Mouse (Mus musculus): ENCODE results near the gene St6galnac4. TPM values are rescaled to one million over a fixed set of nuclear protein-coding genes. Genes with fewer than 3 reads are reported as not detected.
A peak's percentile ranks its signal among the peaks of the same experiment; 100 is the strongest.

Gene St6galnac4
- polyA plus RNA-seq, 1 experiment from 2014 or later: 13.6 TPM

DNA sequence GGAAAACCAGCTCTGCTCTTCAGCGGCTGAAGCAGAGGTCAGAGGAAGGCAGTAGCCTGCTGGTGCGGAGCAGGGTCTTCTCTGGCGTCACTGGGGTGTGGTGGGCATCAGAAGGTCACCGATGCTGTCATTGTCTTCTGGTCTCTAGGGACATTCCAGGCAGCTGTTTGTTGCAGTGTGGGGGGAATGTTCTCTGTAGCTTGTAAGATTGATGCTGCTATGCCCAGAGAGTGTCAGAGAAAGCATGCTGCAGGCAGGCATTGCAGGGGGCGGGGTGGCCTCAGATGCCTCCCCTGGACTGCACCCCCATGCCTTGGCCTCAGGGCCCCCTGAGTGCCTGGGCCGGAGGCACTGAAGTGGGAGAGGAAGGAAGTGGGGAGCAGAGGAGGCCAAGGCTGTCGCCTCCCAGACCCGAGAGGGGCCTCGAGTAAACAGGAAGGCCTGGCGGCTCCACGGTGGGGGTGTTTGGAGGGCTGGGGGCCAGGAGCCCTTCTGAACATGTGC lies 50.9 kb downstream of the St6galnac4 start:
- DNase-seq (ENCODE audit: low spot score, missing footprints) (no peak), ATAC-seq (ENCODE audit: low FRiP score) (no peak)
- Histone ChIP-seq H3K4me1 (ENCODE audit: control insufficient read depth, insufficient read depth, low read length) (peaks cover 3% of the 10 kb centered on the region; the same call in 1 of the 2 replicates), H3K36me3 (ENCODE audit: control insufficient read depth, insufficient read depth, low read length) (no peaks in the 10 kb centered on the region), H3K4me2 (no peak overlapping the region), H3K9ac (ENCODE audit: low read length) (no peak overlapping the region), H3K9me3 (ENCODE audit: control insufficient read depth, low read length) (no peaks in the 10 kb centered on the region), H3K27me3 (ENCODE audit: control insufficient read depth, insufficient read depth, low read length) (no peaks in the 10 kb centered on the region), H3K27ac (ENCODE audit: low read depth, low read length) (no peak overlapping the region), H3K4me3 (ENCODE audit: low read depth, low read length) (no peak overlapping the region)
- 53% methylated on average over 11 of the region's 11 CpGs for WGBS

DNA sequence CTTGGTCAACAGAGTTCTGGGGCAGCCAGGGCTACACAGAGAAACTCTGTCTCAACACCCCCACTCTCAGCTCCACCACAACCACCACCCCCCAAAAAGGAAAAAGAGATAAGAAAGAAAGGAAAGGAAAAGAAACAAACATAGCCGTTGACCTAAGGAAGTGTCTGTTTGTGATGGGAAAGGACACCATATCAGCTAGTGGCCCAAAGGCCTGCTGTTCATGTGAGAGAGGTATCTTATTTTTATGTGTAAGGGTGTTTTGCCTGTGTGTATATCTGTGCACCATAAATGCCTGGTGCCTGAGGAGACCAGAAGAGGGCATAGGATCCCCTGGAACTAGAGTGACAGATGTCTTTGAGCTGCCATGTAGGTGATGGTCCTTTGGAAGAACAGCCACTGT lies 52.7 kb downstream of the St6galnac4 start:
- Histone ChIP-seq H3K27ac (ENCODE audit: low read depth, low read length) (no peak overlapping the region), H3K9me3 (ENCODE audit: control insufficient read depth, low read length) (no peaks in the 10 kb centered on the region), H3K27me3 (ENCODE audit: control insufficient read depth, insufficient read depth, low read length) (no peaks in the 10 kb centered on the region), H3K4me3 (ENCODE audit: low read depth, low read length) (no peak overlapping the region), H3K4me2 (no peak overlapping the region), H3K4me1 (ENCODE audit: control insufficient read depth, insufficient read depth, low read length) (peaks cover 3% of the 10 kb centered on the region; the same call in 1 of the 2 replicates), H3K36me3 (ENCODE audit: control insufficient read depth, insufficient read depth, low read length) (no peaks in the 10 kb centered on the region), H3K9ac (ENCODE audit: low read length) (no peak overlapping the region)
- no peak for ATAC-seq (ENCODE audit: low FRiP score)
- 95% methylated on average over 1 of the region's 1 CpGs for WGBS
- DNase-seq (ENCODE audit: low spot score, missing footprints): no peak

DNA sequence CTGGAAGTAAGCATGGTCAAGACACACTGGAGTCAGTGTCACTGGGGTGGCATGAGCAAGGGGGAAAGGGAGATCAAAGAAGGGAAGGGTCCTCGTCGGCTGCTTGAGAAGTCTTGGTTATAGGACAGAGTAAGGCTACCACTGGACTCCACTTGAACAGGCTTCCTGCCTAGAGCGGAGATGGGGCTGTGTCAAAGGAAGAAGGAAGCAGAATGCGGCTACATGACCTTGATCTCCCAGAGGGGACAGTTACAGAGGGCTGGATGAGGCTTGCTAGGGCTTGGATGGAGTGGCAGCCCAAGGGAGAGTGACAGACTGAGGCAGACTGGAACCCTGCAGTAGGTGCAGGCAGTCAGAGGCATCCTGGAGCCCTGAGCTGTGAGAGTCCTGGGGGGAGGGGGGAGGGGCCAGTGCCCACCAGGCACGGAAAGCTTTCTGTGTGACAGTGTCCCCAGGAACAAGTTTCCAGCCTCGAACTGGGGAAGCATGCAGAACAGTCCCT lies 53.7 kb downstream of the St6galnac4 start:
- 65% methylated on average over 6 of the region's 6 CpGs for WGBS
- ATAC-seq (ENCODE audit: low FRiP score): no peak
- Histone ChIP-seq H3K27me3 (ENCODE audit: control insufficient read depth, insufficient read depth, low read length) (no peaks in the 10 kb centered on the region), H3K4me3 (ENCODE audit: low read depth, low read length) (no peak overlapping the region), H3K36me3 (ENCODE audit: control insufficient read depth, insufficient read depth, low read length) (no peaks in the 10 kb centered on the region), H3K4me1 (ENCODE audit: control insufficient read depth, insufficient read depth, low read length) (peaks cover 3% of the 10 kb centered on the region; the same call in 1 of the 2 replicates), H3K27ac (ENCODE audit: low read depth, low read length) (no peak overlapping the region), H3K9ac (ENCODE audit: low read length) (no peak overlapping the region), H3K4me2 (no peak overlapping the region), H3K9me3 (ENCODE audit: control insufficient read depth, low read length) (no peaks in the 10 kb centered on the region)
- no peak for DNase-seq (ENCODE audit: low spot score, missing footprints)

DNA sequence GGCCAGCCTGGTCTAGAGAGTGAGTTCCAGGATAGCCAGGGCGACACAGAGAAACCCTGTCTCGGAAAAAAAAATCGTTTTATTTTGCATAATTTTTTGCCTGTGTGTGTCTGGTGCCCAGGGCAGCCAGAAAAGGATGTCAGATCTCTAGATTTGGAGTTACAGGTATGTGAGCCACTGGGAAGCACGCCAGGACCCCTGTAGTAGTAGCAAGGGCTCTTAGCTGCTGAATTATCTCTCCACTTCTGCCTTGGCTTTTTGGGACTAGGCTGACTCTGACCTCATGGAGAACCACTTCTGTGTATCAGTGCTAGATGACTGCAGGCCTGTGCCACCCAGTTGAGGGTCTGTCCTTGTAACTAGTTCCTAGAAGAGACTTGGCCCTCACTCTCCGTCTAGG lies 54.9 kb downstream of the St6galnac4 start:
- ATAC-seq (ENCODE audit: low FRiP score): no peak
- H3K9ac ChIP-seq (ENCODE audit: low read length): no peak overlapping the region
- H3K4me2 ChIP-seq: no peak overlapping the region
- H3K4me3 ChIP-seq (ENCODE audit: low read depth, low read length): no peak overlapping the region
- no peaks in the 10 kb centered on the region for H3K9me3 ChIP-seq (ENCODE audit: control insufficient read depth, low read length)
- H3K36me3 ChIP-seq (ENCODE audit: control insufficient read depth, insufficient read depth, low read length): no peaks in the 10 kb centered on the region
- H3K27ac ChIP-seq (ENCODE audit: low read depth, low read length): no peak overlapping the region
- H3K27me3 ChIP-seq (ENCODE audit: control insufficient read depth, insufficient read depth, low read length): no peaks in the 10 kb centered on the region
- 86% methylated on average over 5 of the region's 5 CpGs for WGBS
- peaks cover 3% of the 10 kb centered on the region; the same call in 1 of the 2 replicates for H3K4me1 ChIP-seq (ENCODE audit: control insufficient read depth, insufficient read depth, low read length)
- DNase-seq (ENCODE audit: low spot score, missing footprints): no peak

DNA sequence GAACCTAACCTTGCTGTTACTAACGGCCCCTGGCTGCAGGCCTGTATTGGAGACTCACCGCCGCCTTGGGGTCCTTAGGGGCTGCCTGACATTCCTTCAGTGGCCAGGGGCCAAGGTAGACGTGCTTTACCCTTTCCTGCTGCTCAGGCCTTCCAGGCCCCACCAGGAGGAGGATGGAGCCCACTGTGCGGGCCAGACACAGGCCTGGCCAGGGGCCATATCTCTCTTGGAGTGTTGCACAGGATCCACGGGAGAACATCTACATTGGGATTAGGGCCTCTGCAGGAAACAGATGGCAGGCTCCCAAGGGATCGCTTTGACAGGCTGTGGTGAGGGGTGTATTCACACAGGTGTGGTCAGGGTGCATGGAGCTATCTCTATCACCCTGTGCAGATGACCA lies 55.9 kb downstream of the St6galnac4 start:
- Histone ChIP-seq H3K4me2 (no peak overlapping the region), H3K4me3 (ENCODE audit: low read depth, low read length) (no peak overlapping the region)
- WGBS: 84% methylated on average over 7 of the region's 7 CpGs

DNA sequence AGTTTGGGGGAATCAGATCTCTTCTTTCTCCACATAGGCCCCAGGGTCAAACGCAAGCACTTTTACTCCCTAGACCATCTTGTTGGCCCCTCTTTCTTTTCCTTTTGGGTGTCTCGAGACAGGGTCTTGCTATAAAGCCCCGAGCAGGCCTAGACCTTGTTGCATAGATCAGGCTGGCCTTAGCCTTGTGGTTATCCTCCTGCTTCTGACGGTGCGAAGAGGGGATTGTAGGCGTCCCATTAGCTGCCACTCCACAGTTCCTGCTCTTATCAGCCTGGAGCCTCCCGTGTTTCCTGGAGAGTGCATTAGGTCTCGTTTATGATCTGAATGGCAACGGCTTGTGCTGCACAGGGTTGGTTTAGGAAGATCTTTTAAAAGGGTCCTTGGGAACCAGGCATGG lies 57.2 kb downstream of the St6galnac4 start:
- Histone ChIP-seq H3K36me3 (ENCODE audit: control insufficient read depth, insufficient read depth, low read length) (no peaks in the 10 kb centered on the region), H3K9me3 (ENCODE audit: control insufficient read depth, low read length) (no peaks in the 10 kb centered on the region), H3K4me3 (ENCODE audit: low read depth, low read length) (no peak overlapping the region), H3K9ac (ENCODE audit: low read length) (no peak overlapping the region), H3K4me2 (no peak overlapping the region), H3K27ac (ENCODE audit: low read depth, low read length) (no peak overlapping the region), H3K27me3 (ENCODE audit: control insufficient read depth, insufficient read depth, low read length) (no peaks in the 10 kb centered on the region), H3K4me1 (ENCODE audit: control insufficient read depth, insufficient read depth, low read length) (no peaks in the 10 kb centered on the region)
- no peak for ATAC-seq (ENCODE audit: low FRiP score)
- 89% methylated on average over 9 of the region's 9 CpGs for WGBS
- DNase-seq (ENCODE audit: low spot score, missing footprints): no peak

More for the DNA sequence above, 55.9 kb downstream of the St6galnac4 start:
- Histone ChIP-seq H3K9me3 (ENCODE audit: control insufficient read depth, low read length) (no peaks in the 10 kb centered on the region), H3K36me3 (ENCODE audit: control insufficient read depth, insufficient read depth, low read length) (no peaks in the 10 kb centered on the region), H3K27me3 (ENCODE audit: control insufficient read depth, insufficient read depth, low read length) (no peaks in the 10 kb centered on the region), H3K27ac (ENCODE audit: low read depth, low read length) (no peak overlapping the region), H3K4me1 (ENCODE audit: control insufficient read depth, insufficient read depth, low read length) (peaks cover 3% of the 10 kb centered on the region; the same call in 1 of the 2 replicates), H3K9ac (ENCODE audit: low read length) (no peak overlapping the region)
- ATAC-seq (ENCODE audit: low FRiP score): no peak
- no peak for DNase-seq (ENCODE audit: low spot score, missing footprints)

DNA sequence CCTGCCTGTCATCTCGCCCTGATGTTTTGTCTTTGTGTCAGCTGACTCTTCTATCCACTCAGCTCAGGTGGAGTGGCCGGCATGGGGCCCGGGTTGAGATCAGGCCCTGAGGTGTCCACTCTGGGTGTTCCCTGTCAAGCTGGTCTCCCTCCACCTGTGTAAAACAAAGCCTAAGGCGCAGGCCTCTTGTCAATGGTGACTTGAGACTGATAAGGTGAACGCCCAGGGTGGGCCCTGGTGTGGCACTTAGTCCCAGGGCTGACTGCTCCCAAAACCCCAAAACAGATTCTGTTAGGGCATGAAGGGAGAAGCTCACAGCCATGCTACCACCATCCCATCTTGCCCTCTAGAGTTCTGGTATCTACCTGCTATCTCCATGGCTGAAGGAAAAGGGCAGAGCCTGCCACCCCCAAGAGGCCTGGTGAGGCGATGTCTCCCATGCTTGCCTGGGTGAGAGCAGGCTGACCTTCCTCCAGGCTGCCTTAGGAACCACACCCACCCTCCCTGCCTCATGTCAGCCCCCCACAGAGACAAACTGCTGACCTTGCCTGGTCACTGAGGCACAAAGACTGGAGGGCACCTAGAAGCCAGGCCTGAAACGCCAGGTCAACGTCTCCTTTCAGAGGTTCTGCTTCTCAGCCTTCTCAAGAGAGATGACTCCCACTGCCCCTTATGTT lies 58.0 kb downstream of the St6galnac4 start:
- H3K9me3 ChIP-seq (ENCODE audit: control insufficient read depth, low read length): no peaks in the 10 kb centered on the region
- H3K27ac ChIP-seq (ENCODE audit: low read depth, low read length): no peak overlapping the region
- no peaks in the 10 kb centered on the region for H3K4me1 ChIP-seq (ENCODE audit: control insufficient read depth, insufficient read depth, low read length)
- H3K4me2 ChIP-seq: no peak overlapping the region
- 83% methylated on average over 8 of the region's 8 CpGs for WGBS
- no peaks in the 10 kb centered on the region for H3K27me3 ChIP-seq (ENCODE audit: control insufficient read depth, insufficient read depth, low read length)
- no peaks in the 10 kb centered on the region for H3K36me3 ChIP-seq (ENCODE audit: control insufficient read depth, insufficient read depth, low read length)
- no peak overlapping the region for H3K9ac ChIP-seq (ENCODE audit: low read length)
- no peak for DNase-seq (ENCODE audit: low spot score, missing footprints)
- no peak for ATAC-seq (ENCODE audit: low FRiP score)
- no peak overlapping the region for H3K4me3 ChIP-seq (ENCODE audit: low read depth, low read length)

DNA sequence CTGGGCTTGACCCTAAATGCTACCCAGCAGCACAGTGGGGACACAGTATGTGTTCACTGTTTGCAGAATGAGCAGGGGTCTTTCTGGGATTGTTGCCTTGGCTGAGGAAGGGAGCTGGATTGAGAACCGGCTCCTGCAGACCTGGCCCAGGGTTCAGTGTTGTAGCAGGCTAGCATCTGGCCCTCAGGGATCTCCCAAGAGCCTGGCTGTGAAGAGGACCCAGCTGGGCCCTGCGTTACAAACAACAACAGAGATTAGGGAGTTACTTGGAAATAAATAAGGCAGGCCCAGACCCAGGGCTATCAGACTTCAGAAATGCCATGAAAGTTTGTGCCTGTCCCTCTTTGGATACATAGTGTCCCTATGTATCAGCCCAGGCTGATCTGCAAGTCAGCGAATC lies 58.8 kb downstream of the St6galnac4 start:
- no peak for DNase-seq (ENCODE audit: low spot score, missing footprints)
- H3K9me3 ChIP-seq (ENCODE audit: control insufficient read depth, low read length): no peaks in the 10 kb centered on the region
- H3K4me1 ChIP-seq (ENCODE audit: control insufficient read depth, insufficient read depth, low read length): no peaks in the 10 kb centered on the region
- H3K4me2 ChIP-seq: no peak overlapping the region
- no peak overlapping the region for H3K4me3 ChIP-seq (ENCODE audit: low read depth, low read length)
- WGBS: 71% methylated on average over 3 of the region's 3 CpGs
- no peak overlapping the region for H3K9ac ChIP-seq (ENCODE audit: low read length)
- no peak overlapping the region for H3K27ac ChIP-seq (ENCODE audit: low read depth, low read length)
- no peaks in the 10 kb centered on the region for H3K27me3 ChIP-seq (ENCODE audit: control insufficient read depth, insufficient read depth, low read length)
- H3K36me3 ChIP-seq (ENCODE audit: control insufficient read depth, insufficient read depth, low read length): no peaks in the 10 kb centered on the region
- no peak for ATAC-seq (ENCODE audit: low FRiP score)

DNA sequence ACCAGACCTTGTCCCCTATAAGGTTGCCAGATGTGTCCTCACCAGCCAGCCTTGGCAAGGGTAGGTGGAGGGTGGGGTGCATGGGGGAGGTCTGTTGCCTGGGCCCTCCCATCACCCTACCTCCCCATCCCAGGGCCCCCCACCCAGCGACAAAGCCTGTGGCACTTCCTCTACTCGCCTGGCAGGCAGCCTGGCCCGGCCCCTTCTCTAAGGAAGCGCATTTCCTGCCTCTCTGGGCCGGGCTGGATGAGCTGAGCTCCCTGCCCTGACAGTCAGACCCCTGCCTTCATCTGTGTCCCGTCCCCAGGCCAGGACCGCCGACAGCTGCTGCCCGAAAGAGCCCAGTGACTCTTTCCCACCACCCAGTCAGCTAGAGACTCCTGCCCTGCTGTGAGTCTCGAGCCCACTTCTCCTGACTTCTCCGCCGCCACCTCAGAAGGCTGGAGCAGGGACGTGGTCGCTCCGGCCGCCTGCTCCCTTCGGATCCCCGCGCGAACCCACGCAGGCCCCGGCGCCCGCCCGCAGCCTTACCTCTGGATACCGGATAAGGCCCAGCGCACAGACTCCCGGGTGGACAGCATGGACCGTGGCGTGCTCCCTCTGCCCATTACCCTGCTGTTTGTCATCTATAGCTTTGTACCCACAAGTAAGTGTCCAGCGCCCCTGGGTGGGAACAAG lies 59.6 kb downstream of the St6galnac4 start, which contains the start of gene Eng:
TSS of gene Eng (plus strand) at position 217 of the 678 bp plus-strand sequence.
- Histone ChIP-seq H3K4me3 (ENCODE audit: low read depth, low read length) (peak within 1 kb of the TSS; percentile 12; the same call in 1 of the 2 replicates), H3K4me1 (ENCODE audit: control insufficient read depth, insufficient read depth, low read length) (no peaks in the 10 kb centered on the region), H3K27me3 (ENCODE audit: control insufficient read depth, insufficient read depth, low read length) (no peaks in the 10 kb centered on the region), H3K36me3 (ENCODE audit: control insufficient read depth, insufficient read depth, low read length) (no peaks in the 10 kb centered on the region), H3K4me2 (no peak within 1 kb of the TSS), H3K27ac (ENCODE audit: low read depth, low read length) (no peak within 1 kb of the TSS), H3K9ac (ENCODE audit: low read length) (peak within 1 kb of the TSS; percentile 31), H3K9me3 (ENCODE audit: control insufficient read depth, low read length) (no peaks in the 10 kb centered on the region)
- WGBS: 58% methylated on average over 31 of the region's 31 CpGs
- DNase-seq (ENCODE audit: low spot score, missing footprints) (no peak), ATAC-seq (ENCODE audit: low FRiP score) (no peak)
